Mouse (Mus musculus) hindbrain, embryonic 12.5 days (tissue): ENCODE measurements around the gene Aspa. TPM values are rescaled to one million over a fixed set of nuclear protein-coding genes. Genes with fewer than 3 reads are reported as not detected.

Experiments
- polyA plus RNA-seq: library from polyadenylated mRNA; unstranded; fragments of >200 nt; fragmentation: Nextera tagmentation; extraction: Ambion mirVana; gene quantifications from 2 replicates; pipeline ENCODE4 v1.2.1, GENCODE M21; 2016

The Aspa gene
- polyA plus RNA-seq, 1 experiment from 2014 or later, result 0.70 TPM

Other genes with a start within 250 kb of the Aspa start
- 0.30 and 0.35 TPM in 2 replicates for gene Itgae, start 239.0 kb downstream of the Aspa start, polyA plus RNA-seq
- gene Haspin, start 191.3 kb downstream of the Aspa start, polyA plus RNA-seq, result 10.6 and 12.4 TPM in 2 replicates
- 0.31 and 0.43 TPM in 2 replicates for gene P2rx5, start 169.2 kb downstream of the Aspa start, polyA plus RNA-seq
- 110 and 111 TPM in 2 replicates for gene Emc6, start 152.6 kb downstream of the Aspa start, polyA plus RNA-seq
- gene Tax1bp3, start 152.5 kb downstream of the Aspa start, polyA plus RNA-seq, result 204 and 205 TPM in 2 replicates
- gene Ctns, start 130.6 kb downstream of the Aspa start, polyA plus RNA-seq, result 25.5 and 25.6 TPM in 2 replicates
- gene Shpk, start 130.1 kb downstream of the Aspa start, polyA plus RNA-seq, result 2.4 TPM in 2 replicates
- 0.14 TPM in 1 of 2 replicates, not detected in the other for gene Trpv1, start 95.3 kb downstream of the Aspa start, polyA plus RNA-seq
- 0.04 TPM in 1 of 2 replicates, not detected in the other for gene Trpv3, start 62.2 kb downstream of the Aspa start, polyA plus RNA-seq
- not detected in 2 replicates for gene Gm49340, start 145 bp upstream of the Aspa start, polyA plus RNA-seq
- gene Spata22, start 145 bp upstream of the Aspa start, polyA plus RNA-seq, result 0.18 TPM in 1 of 2 replicates, not detected in the other
- not detected in 2 replicates for gene Olfr20, start 21.2 kb upstream of the Aspa start, polyA plus RNA-seq
- gene Olfr376, start 41.6 kb upstream of the Aspa start, polyA plus RNA-seq, result not detected in 2 replicates
- gene Olfr1, start 70.0 kb upstream of the Aspa start, polyA plus RNA-seq, result not detected in 2 replicates
- gene Olfr378, start 98.9 kb upstream of the Aspa start, polyA plus RNA-seq, result not detected in 2 replicates
- not detected in 2 replicates for gene Olfr380, start 127.9 kb upstream of the Aspa start, polyA plus RNA-seq
- gene Olfr381, start 162.0 kb upstream of the Aspa start, polyA plus RNA-seq, result not detected in 2 replicates
- gene Olfr382, start 187.6 kb upstream of the Aspa start, polyA plus RNA-seq, result not detected in 2 replicates